Mouse (Mus musculus) left cerebral cortex, adult 11 months (tissue): ENCODE measurements around the gene Slc43a2.
A peak's percentile ranks its signal among the peaks of the same experiment; 100 is the strongest.

ENCODE experiments used
- DNase-seq: peaks from one replicate; pipeline ENCODE4 v3.0.0; 2022; ENCODE audit warnings: low spot score

Slc43a2 gene

DNA sequence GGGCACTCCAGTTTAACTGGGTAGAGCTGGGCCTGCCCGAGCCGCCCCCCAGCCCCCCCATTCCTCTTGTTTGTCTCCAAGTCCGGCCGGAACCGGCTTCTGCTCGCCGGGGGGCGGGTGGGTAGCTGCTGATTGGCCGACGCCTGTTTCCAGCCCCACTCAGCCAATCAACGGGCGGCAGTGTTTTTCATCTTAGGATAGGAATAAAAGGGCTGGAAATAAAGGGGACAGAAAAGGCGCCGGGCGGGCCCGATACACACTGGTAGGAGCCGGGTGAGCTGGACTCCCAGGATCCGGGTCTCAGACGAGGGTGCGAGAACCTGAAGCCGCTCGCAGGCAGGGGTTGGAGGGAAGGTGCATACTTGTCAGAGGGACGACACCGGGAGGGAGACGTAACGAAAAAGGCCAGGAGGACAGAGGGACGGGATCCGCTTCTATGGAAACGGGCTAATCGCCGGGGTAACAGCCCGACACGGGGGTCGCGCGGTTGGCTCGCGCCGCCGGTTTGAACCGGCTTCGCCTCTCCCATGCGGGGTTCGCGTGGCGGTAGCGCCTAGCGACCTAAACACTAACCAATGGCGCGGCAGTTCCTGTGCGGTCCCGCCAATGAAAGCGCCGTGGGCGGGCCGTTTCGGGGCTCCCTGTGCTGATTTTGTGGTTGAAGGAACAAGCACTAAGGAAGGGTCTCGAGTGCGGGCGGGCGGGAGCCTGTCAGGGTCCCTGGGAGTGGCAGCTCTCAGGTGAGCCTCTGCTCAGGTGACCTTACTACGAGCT, at the start of gene Slc43a2:
Gene Slc43a2, plus strand, starts transcription at position 226 of the 774 bp plus-strand sequence.
- peak; percentile 96 for DNase-seq

- DNase-seq: no peak
These were observed 45.3 kb upstream of the Slc43a2 start for GRCm38 (mm10) chr11:75486192-75486591.

DNA sequence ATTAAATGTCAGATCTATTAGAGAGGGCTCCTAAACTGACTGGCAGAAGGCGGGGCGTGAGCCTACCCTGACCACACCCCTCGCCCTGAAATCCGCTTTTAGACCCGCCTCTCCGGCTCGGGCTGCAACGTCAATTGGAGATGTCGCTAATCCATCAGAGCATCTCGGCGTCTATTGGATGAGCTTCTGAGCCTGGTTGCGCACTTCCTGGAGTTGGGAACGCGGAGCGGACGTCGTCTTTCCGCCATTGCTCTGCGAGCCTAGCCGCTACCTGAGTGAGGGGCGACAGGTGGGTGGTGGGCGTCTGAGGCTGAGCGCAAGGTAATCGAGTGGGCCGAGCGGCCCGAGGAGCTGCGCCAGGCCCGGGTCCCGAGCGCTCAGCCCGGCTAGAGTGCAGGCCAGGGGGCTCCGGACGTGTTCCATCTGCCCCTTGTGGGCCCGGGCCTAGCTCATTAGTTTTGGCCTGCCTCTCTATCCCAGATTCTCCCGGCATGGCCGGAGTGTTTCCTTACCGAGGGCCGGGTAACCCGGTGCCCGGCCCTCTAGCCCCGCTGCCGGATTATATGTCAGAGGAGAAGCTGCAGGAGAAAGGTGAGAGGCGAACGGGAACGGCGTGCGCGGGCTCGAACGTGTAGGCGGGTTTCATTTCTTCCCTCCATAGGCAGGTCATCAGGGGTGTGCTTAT, 44.8 kb upstream of the Slc43a2 start, which contains the start of gene Prpf8:
Gene Prpf8, plus strand, starts transcription at position 216 of the 685 bp plus-strand sequence.
- peak; percentile 97 for DNase-seq

- DNase-seq: no peak
These were observed 44.0 kb upstream of the Slc43a2 start for GRCm38 (mm10) chr11:75487496-75487895.

DNA sequence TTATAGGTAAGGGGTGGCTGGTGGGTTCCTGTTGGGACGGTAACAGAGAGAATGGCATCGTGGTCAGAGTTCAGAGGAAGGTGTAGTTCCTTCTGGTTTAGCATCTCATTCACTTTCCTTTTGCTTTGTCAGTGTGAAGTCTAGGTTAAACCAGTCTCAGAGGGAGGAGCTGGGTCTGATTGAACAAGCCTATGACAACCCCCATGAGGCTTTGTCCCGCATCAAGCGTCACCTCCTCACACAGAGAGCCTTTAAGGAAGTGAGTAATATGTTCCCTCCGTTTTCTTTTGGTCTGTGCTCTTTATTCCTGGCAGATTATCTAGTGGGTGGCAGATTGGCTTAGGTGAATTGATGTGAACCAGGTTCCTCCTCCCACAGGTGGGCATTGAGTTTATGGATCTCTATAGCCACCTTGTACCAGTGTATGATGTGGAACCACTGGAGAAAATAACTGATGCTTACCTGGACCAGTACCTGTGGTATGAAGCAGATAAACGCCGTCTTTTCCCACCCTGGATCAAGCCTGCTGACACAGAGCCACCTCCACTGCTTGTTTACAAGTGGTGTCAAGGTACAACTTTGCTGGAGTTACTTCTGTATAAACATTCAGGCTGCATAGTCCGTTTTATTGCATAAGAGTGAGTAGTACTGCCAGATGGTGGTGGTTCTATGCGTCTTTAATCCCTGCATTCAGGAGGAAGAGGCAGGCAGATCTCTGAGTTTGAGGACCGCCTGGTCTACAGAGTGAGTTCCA, 37.0 kb upstream of the Slc43a2 start:
- no peak for DNase-seq

DNA sequence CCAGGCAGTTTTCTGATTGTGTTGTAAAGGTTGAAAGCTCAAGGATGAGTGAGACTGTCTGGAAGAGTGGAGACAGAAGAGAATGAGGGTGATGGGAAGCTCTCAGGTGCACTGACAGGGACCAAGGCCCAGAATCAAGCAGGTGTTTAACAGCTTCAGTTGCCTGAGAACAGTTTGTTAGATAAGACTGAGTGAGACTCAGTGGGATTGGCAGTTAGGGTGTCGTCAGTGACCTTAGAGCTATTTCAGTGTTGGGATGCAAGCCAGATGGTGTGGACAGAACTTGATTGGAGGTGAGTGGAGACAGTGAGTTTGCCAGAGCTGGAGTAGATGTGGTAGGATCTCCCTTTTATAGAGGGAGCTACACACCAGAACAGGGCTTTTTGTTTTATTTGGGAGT, 33.4 kb upstream of the Slc43a2 start:
- no peak for DNase-seq

DNA sequence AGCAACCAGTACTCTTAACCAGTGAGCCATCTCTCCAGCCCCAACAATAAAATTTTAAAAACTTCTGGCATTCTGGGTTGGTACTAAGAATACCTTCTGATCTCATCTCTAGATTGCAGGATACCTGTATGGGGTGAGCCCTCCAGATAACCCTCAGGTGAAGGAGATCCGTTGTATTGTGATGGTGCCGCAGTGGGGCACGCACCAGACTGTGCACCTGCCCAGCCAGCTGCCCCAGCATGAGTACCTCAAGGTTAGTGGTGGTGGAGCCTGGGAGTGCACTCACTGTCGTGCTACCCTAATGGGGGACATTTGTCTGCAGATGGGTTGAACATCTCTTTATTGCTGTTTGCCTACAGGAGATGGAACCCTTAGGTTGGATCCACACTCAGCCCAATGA, 23.3 kb upstream of the Slc43a2 start:
- no peak for DNase-seq

- DNase-seq: no peak
These were observed 22.6 kb upstream of the Slc43a2 start for GRCm38 (mm10) chr11:75508904-75509303.

- no peak for DNase-seq
These were observed 21.5 kb upstream of the Slc43a2 start, which contains the start of gene Rilp for GRCm38 (mm10) chr11:75509741-75510626. Rilp (plus strand) TSS chr11:75510094.

- DNase-seq: peak; percentile 83
These were observed 20.9 kb upstream of the Slc43a2 start for GRCm38 (mm10) chr11:75510627-75510993.

DNA sequence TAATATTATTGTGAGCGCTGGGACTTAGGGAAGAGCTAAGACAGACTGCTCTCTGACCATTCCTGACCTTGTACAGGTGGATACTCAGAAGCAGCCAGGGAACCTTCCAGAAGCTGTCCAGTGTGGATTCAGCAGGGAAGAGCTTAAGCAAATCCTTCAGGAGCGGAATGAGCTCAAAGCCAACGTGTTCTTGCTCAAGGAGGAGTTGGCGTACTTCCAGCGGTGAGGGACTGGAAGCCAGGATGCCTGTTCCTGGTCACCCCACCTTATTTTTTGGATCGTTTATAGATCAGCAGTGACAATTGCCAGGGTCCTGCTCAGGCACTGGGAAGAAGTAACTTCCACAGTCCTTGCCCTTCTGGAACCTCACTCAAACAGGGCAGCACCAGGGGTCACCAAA, 20.3 kb upstream of the Slc43a2 start:
- no peak for DNase-seq

GRCm38 (mm10) chr11:75512301-75513018, 19.0 kb upstream of the Slc43a2 start:
- no peak for DNase-seq

GRCm38 (mm10) chr11:75513336-75513735, 18.2 kb upstream of the Slc43a2 start, which contains the start of gene Scarf1:
Scarf1 (plus strand) TSS chr11:75513540.
- no peak for DNase-seq

- DNase-seq: no peak
These were observed 16.3 kb upstream of the Slc43a2 start for GRCm38 (mm10) chr11:75515186-75515585.

DNA sequence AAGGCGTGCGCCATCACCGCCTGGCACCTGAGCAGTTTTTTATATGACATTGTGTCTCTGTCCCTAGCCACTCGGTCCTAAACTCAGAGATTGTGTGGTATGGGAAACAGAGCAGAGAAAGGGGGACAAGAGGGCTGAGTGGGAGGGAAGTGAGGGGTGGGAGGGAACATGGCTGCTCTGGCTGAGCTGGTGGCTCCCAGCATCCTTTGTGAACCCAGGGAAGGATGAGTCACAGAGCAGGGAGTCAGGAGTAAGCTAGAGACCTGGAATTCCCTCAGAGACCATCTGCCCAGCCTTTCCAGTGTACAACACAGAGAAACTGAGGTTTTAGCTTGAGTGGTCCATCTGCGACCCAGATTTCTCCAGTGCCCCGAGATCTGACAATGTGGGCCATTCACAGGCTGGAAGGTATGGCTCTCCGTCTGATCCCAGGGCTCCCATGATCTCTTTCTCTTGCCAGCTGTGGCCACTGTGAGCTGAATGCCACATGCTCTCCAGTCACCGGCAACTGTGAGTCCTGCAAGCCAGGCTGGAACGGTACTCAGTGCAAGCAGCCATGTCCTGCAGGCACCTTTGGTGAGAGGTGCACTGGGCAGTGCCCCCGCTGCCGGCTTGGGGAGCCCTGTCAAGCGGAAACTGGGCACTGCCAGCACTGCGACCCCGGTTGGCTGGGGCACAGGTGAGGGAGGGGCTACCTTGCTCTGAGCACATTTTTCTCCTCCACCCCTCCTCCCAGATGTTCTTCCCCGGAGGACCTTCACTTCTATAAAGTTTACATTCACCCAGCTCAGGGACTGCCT, 11.5 kb upstream of the Slc43a2 start:
- no peak for DNase-seq

DNA sequence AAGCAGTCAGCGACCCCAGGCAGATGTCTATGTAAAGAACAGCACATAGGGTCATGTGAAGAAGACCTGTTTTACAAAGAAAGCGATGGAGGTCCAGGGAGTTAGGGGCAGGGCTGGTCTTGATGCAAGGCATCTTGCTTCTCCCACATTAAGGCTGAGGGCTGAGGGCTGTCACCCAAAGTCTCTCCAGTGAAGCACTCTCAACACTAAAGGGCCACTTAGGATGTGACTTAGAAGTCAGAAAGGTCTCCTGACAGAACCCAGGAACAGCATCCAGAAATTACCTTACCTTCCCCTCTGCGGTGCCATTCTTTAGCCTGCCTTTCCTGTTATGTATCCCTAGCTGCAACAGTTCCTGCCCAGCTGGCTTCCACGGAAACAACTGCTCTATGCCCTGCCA, 9.9 kb upstream of the Slc43a2 start:
- no peak for DNase-seq

DNA sequence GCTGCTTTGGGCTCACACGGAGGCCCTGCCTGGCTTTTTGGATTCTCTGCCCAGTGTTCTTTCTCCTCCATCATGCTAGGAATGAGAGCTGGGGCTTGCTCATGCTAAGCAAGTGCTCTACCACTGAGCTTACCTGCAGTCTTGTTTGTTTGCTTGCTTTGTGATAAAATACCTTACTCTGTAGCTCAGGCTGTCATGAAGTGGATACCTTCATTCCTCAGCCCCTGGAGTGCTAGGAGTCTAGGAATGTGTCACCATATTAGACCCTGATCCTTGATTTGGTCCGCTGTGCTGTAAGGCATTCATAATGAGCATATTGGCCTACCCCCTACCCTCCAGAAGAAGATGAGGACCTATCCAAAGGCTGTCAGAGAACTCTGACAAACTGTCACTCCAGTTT, 8.7 kb upstream of the Slc43a2 start:
- no peak for DNase-seq

- no peak for DNase-seq
These were observed 5.9 kb upstream of the Slc43a2 start for GRCm38 (mm10) chr11:75525531-75526125.

DNA sequence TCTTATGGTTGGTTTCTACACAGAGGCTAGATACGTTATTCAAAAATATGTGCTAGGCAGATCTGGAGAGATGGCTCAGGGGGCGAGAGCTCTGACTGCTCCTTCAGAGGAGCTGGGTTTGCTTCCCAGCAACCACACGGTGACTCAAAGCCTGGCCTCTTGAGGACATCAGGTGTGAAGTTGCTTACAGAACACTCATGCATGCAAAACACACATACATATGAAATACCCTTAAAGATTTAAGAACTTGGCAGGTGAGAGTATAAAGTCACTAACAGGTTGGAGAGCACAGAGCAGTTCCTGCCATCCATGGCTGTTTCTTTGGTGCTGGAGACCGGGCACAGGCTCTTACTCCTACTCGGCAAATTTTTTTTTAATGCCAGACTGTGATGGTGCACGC, 4.6 kb upstream of the Slc43a2 start:
- no peak for DNase-seq

DNA sequence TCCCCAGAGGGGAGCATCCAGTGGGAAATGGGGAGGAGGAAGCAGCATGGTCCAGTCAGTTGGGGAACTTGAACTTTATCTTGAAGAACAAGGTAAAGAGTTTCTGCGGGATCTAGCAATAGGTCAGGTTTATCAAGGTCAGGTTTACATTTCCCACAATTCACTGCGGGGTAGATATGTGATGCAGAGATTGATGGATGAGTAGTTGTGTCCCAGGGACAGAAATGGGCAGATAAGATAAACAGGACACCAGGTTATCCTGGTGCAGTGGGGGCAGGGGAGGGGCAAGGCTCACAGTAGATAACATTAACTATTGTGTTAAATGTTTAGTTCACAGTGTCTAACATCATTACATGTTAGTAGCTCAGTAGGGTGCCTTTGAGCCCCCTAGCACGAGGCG, 1.7 kb upstream of the Slc43a2 start:
- DNase-seq: no peak
